Mouse (Mus musculus): Measurements from ENCODE around the gene Il17a. TPM values are rescaled to one million over a fixed set of nuclear protein-coding genes. Genes with fewer than 3 reads are reported as not detected.

Il17a gene
- not detected in 2 replicates for polyA plus RNA-seq (2016; fragmentation: Nextera tagmentation; extraction: Ambion mirVana)

DNA sequence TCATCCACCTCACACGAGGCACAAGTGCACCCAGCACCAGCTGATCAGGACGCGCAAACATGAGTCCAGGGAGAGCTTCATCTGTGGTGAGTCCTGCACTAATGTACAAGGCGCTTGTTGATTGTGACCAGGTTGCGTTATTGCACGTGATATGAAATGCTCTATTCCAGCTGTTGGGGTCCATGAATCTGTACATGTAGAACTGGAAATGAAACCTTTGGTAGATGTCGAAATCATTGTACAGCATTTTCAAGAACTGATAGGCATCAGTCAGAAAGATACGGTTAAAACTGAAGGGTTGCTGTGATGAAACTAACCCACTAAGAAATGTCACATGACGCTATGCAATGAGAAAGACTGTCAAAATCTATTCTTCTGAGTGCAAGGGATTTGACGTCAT, at the start of gene Il17a:
Gene Il17a (plus strand): TSS at position 3 of the 400 bp plus-strand sequence.
- H3K27me3 ChIP-seq (ENCODE audit: insufficient read depth, poor library complexity, severe bottlenecking) = no peaks in the 10 kb centered on the region
- WGBS = 92% methylated on average over 10 of the region's 10 CpGs

DNA sequence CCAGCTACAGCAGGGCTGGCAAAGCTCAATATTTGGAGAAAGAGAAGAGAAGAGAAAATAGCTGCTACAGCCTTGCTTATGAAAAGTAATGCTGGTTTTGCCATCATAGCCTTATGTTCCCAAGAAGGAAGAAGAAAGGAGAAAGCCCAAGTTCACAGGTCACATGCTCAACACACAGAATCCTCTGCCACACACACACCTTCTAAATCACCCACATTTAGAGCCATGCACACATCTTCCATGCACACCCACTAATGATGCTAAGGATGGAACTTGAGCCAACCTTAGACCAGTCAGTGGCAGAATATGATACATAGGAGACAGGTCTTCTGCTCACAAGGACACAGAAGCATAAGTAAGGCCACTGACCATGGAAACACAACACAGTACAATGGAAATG, 47.9 kb upstream of the Il17a start:
- H3K4me3 ChIP-seq = no peak overlapping the region
- H3K9me3 ChIP-seq = no peaks in the 10 kb centered on the region
- peaks cover 4% of the 10 kb centered on the region; the same call in 1 of the 2 replicates for H3K4me1 ChIP-seq (replicated peaks)

More for the DNA sequence above, at the start of gene Il17a:
- no peak for DNase-seq (ENCODE audit: low spot score)
- H3K4me1 ChIP-seq (replicated peaks) = no peaks in the 10 kb centered on the region
- peaks cover 8% of the 10 kb centered on the region for H3K9me3 ChIP-seq
- H3K36me3 ChIP-seq = no peaks in the 10 kb centered on the region
- H3K27ac ChIP-seq = no peak within 1 kb of the TSS
- no peak within 1 kb of the TSS for H3K4me3 ChIP-seq

DNA sequence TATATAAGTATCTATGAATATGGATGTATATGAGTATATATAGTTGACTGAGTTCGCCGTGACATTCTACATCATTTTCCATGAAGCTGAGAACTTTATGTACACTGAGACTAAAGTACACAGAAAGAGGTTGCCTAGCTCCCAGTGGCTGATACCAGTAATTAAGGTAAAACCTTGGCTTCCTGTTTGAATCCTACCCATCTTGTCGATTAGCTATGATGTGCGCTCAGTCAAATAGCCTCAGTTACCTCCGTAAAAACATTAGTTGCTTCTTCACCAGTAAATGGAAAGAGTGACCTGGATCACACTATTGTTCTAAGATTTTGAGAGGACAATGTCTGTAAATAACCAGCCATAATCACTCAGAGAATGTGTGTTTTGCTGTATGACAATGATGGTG, 47.3 kb upstream of the Il17a start:
- WGBS = 96% methylated on average over 5 of the region's 5 CpGs
- no peak overlapping the region for H3K27ac ChIP-seq
- H3K4me1 ChIP-seq (replicated peaks) = no peaks in the 10 kb centered on the region
- no peaks in the 10 kb centered on the region for H3K9me3 ChIP-seq
- no peaks in the 10 kb centered on the region for H3K36me3 ChIP-seq
- DNase-seq (ENCODE audit: low spot score) = no peak
- no peaks in the 10 kb centered on the region for H3K27me3 ChIP-seq (ENCODE audit: insufficient read depth, poor library complexity, severe bottlenecking)
- H3K4me3 ChIP-seq = no peak overlapping the region

More for the DNA sequence above, 47.9 kb upstream of the Il17a start:
- no peaks in the 10 kb centered on the region for H3K36me3 ChIP-seq
- no peaks in the 10 kb centered on the region for H3K27me3 ChIP-seq (ENCODE audit: insufficient read depth, poor library complexity, severe bottlenecking)
- no peak overlapping the region for H3K27ac ChIP-seq
- DNase-seq (ENCODE audit: low spot score) = no peak

DNA sequence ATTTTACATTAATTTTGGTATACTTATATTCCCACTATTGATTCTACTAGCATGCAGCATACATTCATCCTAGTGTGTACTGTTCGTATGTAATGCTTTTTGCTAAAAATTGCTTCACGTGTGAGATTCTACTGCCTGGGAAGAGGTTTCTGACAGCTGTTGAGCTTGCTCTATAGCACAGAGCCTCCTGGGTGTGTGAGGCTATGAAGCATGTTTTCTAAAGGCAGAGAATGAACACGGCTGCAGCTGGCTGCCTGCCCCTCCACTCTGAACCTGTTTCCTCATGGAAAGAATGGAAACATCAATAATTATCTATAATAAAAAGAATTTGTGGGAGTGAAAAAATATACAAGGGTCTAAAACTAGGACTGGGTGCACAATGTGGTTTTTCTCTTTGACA, 46.9 kb upstream of the Il17a start:
- H3K36me3 ChIP-seq = no peaks in the 10 kb centered on the region
- H3K4me3 ChIP-seq = no peak overlapping the region
- no peak for DNase-seq (ENCODE audit: low spot score)
- H3K4me1 ChIP-seq (replicated peaks) = no peaks in the 10 kb centered on the region
- 87% methylated on average over 3 of the region's 3 CpGs for WGBS
- H3K27ac ChIP-seq = no peak overlapping the region
- no peaks in the 10 kb centered on the region for H3K27me3 ChIP-seq (ENCODE audit: insufficient read depth, poor library complexity, severe bottlenecking)
- no peaks in the 10 kb centered on the region for H3K9me3 ChIP-seq

DNA sequence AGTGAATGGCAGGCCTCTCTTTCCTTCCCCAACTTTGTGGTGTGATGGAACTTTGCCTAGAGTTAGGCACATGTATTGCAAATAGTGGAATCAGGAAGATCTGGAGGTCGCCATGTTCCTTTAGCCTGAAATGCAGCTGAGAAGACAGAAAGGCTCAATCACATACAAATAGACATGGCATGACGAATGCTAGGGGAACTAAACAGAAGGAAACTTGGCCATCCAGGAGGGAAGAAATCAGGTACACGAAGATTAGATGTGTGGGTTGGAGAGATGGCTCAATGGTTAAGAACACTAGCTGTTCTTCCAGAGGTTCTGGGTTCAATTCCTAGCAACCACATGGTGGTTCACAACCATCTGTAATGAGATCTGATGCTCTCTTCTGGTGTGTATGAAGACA, 46.3 kb upstream of the Il17a start:
- 91% methylated on average over 3 of the region's 3 CpGs for WGBS
- H3K9me3 ChIP-seq = no peaks in the 10 kb centered on the region

DNA sequence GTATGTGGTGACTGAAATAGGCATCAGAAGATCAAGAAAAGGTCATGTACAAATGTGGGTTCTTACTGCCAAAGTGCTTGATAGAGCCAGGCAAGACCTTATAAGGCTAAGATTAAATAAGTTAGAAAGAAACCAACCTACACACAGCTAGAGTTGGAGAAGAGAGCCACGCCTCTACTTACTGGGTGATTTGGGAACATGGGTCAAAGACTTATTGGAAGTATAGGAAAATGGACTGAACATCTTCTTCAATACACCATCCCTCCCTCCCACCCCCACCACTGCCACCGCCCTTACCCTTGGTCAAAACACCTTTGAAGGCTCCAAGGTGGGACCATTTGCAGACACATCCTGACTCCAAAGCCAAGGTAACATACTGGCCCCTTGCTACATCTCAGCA, 45.3 kb upstream of the Il17a start:
- no peak overlapping the region for H3K27ac ChIP-seq
- H3K4me1 ChIP-seq (replicated peaks) = no peaks in the 10 kb centered on the region
- DNase-seq (ENCODE audit: low spot score) = no peak
- no peaks in the 10 kb centered on the region for H3K9me3 ChIP-seq
- H3K36me3 ChIP-seq = no peaks in the 10 kb centered on the region
- no peaks in the 10 kb centered on the region for H3K27me3 ChIP-seq (ENCODE audit: insufficient read depth, poor library complexity, severe bottlenecking)
- no peak overlapping the region for H3K4me3 ChIP-seq
- WGBS = 86% methylated on average over 2 of the region's 2 CpGs

More for the DNA sequence above, 46.3 kb upstream of the Il17a start:
- no peaks in the 10 kb centered on the region for H3K36me3 ChIP-seq
- no peak for DNase-seq (ENCODE audit: low spot score)
- H3K4me1 ChIP-seq (replicated peaks) = no peaks in the 10 kb centered on the region
- H3K27me3 ChIP-seq (ENCODE audit: insufficient read depth, poor library complexity, severe bottlenecking) = no peaks in the 10 kb centered on the region
- H3K4me3 ChIP-seq = no peak overlapping the region
- no peak overlapping the region for H3K27ac ChIP-seq

DNA sequence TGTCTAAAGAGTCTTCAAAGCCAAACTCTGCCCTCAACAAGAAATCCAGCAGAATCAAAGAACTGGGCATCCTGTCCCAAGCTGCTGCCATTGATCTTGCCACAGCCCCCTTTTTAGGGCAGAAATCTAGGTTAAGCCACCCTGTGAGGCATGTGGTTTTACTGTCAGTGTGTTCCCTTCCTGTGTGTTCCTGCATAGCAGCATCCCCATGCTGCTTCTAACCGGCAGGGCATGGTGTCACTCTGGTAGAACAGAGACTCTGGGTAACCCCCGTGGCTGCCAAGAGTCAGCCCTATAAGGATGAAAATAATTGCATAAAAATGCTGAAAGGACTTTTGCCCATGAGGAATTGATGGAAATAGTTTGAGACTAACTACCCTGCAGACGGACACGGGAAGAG, 44.8 kb upstream of the Il17a start:
- no peaks in the 10 kb centered on the region for H3K27me3 ChIP-seq (ENCODE audit: insufficient read depth, poor library complexity, severe bottlenecking)
- H3K9me3 ChIP-seq = no peaks in the 10 kb centered on the region
- H3K36me3 ChIP-seq = no peaks in the 10 kb centered on the region
- H3K4me3 ChIP-seq = no peak overlapping the region
- H3K27ac ChIP-seq = no peak overlapping the region
- no peak for DNase-seq (ENCODE audit: low spot score)
- no peaks in the 10 kb centered on the region for H3K4me1 ChIP-seq (replicated peaks)
- WGBS = 90% methylated on average over 4 of the region's 4 CpGs

DNA sequence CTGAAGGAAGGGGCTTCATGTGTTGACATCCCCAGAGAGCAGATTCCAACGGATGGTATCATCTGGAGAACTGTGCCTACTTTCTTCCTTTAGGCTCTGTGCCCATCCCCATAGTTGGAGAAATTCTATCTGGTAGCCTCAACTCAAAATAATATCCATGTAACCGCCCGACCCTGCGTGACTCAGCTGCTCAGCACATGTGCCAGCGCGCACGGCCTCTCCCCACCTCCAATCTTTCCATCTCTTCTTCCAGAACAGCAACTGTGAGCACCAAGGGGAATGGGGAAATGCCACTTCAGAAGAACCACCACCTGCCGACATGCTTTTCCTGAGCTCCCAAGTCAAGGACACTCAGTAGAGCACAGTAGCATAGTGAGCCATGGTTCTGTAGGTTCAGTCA, 39.4 kb upstream of the Il17a start:
- Histone ChIP-seq H3K27me3 (ENCODE audit: insufficient read depth, poor library complexity, severe bottlenecking) (no peaks in the 10 kb centered on the region), H3K4me1 (replicated peaks) (no peaks in the 10 kb centered on the region), H3K27ac (no peak overlapping the region), H3K36me3 (no peaks in the 10 kb centered on the region), H3K4me3 (no peak overlapping the region), H3K9me3 (no peaks in the 10 kb centered on the region)
- 91% methylated on average over 8 of the region's 8 CpGs for WGBS
- DNase-seq (ENCODE audit: low spot score) = no peak

DNA sequence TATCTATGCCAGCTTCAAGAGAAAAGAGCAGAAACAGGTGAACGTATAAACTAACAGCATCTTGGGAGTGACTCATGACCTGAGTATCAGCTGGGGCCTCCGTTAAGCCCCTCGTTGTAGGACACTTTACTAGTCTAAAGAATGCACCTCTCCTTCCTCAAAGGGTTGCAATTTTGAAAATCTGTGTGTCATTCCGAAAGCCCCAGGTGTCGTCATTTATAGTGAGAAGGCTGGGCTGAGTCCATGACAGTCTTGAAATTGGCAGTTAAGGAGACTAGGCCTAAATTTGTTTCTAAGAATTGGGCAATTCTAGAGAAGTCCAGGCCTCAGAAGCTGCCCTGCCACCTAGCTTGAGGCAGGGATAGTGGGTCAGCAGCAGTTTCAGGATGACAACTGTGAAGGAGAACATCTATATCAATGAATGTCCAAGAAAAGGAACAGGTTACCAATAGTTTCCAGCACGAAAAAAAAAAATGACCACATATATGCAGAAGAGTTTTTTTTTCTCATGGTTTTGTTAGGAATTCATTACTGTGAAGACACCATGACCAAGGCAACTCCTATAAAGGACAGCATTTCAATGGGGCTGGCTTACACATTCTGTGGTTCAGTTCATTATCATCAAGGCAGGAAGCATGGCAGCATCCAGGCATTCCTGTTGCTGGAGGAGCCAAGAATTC, 36.9 kb upstream of the Il17a start:
- no peak overlapping the region for H3K4me3 ChIP-seq
- 91% methylated on average over 6 of the region's 6 CpGs for WGBS
- no peak for DNase-seq (ENCODE audit: low spot score)
- no peaks in the 10 kb centered on the region for H3K4me1 ChIP-seq (replicated peaks)
- no peaks in the 10 kb centered on the region for H3K27me3 ChIP-seq (ENCODE audit: insufficient read depth, poor library complexity, severe bottlenecking)
- no peaks in the 10 kb centered on the region for H3K36me3 ChIP-seq
- H3K27ac ChIP-seq = no peak overlapping the region
- no peaks in the 10 kb centered on the region for H3K9me3 ChIP-seq

DNA sequence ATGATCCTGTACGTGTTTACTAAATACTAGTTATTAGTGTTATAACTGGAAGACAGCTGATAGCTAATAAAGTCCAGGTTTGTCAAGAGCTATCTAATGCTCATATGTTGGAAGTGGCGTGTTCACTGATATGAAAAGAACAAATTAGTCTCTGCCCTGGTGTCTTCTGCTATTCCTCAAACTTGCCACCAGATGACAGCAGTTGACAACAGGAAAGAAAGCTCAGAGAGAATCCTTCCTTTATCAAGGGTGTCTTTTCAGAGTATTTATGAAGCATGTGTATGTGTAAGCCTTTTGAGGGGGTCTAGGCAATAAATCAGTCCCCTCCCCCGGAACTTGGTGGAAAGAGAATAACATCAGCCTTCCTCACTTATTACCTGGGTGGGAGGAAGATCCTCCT, 30.7 kb upstream of the Il17a start:
- no peaks in the 10 kb centered on the region for H3K4me1 ChIP-seq (replicated peaks)
- no peaks in the 10 kb centered on the region for H3K27me3 ChIP-seq (ENCODE audit: insufficient read depth, poor library complexity, severe bottlenecking)
- DNase-seq (ENCODE audit: low spot score) = no peak
- H3K9me3 ChIP-seq = no peaks in the 10 kb centered on the region
- no peak overlapping the region for H3K27ac ChIP-seq
- WGBS = 72% methylated on average over 3 of the region's 3 CpGs
- no peak overlapping the region for H3K4me3 ChIP-seq
- no peaks in the 10 kb centered on the region for H3K36me3 ChIP-seq

DNA sequence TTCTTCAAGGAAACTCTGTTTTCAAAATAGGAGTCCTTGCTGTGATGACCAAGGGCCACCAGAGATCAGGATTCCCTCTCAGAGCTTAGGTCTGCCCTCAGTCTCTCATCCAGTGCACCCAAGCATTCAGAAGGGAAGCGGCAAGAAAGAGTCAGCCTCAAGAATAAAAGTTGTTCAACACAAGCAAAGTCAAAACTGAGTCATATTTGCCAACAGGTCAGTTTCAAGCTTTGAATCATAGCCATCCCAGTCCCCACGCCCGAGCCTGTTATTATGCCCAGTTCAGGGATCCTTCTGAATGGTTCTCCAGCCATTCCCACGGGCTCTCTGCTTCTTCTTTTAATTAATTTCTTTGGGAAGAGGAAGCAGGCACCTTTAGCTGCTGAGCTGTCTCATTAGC, 5.9 kb downstream of the Il17a start:
- 92% methylated on average over 4 of the region's 4 CpGs for WGBS
- H3K36me3 ChIP-seq = no peaks in the 10 kb centered on the region
- H3K4me3 ChIP-seq = no peak overlapping the region
- no peak overlapping the region for H3K27ac ChIP-seq
- H3K9me3 ChIP-seq = no peaks in the 10 kb centered on the region
- H3K4me1 ChIP-seq (replicated peaks) = no peaks in the 10 kb centered on the region
- no peaks in the 10 kb centered on the region for H3K27me3 ChIP-seq (ENCODE audit: insufficient read depth, poor library complexity, severe bottlenecking)
- DNase-seq (ENCODE audit: low spot score) = no peak

DNA sequence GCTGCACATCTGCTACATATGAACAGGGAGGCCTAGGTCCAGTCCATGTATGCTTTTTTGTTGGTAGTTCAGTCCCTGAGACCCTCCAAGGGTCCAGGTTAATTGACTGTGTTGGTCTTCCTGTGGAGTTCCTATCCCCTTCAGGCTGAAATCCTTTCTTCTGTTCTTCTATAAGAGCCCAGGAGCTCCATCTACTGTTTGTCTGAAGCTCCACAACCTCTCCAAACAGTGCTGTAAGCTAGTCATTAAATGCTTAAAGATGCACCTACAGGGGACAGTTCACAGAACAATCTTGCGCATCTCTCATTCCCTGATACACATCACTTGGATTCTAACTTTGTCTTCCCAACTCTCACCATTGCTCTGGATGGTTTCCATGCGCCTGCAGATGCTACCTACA, 7.8 kb downstream of the Il17a start:
- Histone ChIP-seq H3K27ac (no peak overlapping the region), H3K4me1 (replicated peaks) (no peaks in the 10 kb centered on the region), H3K27me3 (ENCODE audit: insufficient read depth, poor library complexity, severe bottlenecking) (no peaks in the 10 kb centered on the region), H3K36me3 (no peaks in the 10 kb centered on the region), H3K4me3 (no peak overlapping the region), H3K9me3 (no peaks in the 10 kb centered on the region)
- no peak for DNase-seq (ENCODE audit: low spot score)
- WGBS = 88% methylated on average over 2 of the region's 2 CpGs

DNA sequence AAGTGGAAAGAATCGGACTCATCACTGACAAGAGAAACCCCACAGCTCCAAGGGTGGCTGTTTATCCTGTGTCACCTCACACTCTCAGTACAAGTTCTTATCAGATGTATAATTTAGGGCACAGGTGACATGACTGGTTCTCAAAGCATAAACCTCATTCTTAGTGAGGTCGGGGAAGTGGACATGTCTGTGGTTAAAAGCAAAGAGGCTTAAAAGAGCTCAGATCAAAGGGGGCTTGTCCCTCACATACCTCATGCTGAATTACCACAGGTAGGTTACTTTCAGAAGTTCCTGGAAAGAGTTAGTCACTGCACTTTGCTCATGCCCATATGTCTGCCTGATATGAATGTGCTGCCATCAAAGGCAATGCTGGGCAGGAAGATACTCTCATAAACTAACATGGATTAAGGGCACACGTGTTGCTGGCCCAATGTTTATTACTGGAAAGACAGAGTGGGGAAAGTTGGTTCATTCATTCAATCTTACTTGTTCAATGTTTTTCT, 9.8 kb downstream of the Il17a start:
- DNase-seq (ENCODE audit: low spot score) = no peak
- Histone ChIP-seq H3K4me1 (replicated peaks) (0 out of 2 replicates have a peak, but pooled peaks cover 6% of the 10 kb centered on the region), H3K27me3 (ENCODE audit: insufficient read depth, poor library complexity, severe bottlenecking) (no peaks in the 10 kb centered on the region), H3K27ac (no peak overlapping the region), H3K4me3 (no peak overlapping the region), H3K9me3 (no peaks in the 10 kb centered on the region), H3K36me3 (no peaks in the 10 kb centered on the region)
- 79% methylated on average over 3 of the region's 3 CpGs for WGBS

DNA sequence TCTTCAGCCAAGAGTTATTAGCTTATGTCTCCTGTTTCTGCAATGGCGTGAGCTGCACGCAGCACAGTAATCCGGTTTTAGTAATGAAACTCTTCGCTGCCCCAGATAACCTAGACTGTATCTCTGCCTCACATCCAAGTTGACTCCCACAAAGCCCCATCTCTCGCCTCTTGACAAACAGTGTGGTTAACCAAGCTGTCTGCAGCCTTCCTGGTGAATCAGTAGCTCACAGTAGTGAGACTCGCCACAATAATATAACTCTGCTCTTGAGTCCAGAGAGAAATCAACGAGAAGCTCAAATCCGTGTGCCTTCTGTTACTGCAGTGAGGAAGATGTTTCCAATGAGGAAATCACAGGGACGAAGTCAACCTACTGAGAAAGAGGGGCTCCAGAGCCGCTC, 23.7 kb downstream of the Il17a start:
- WGBS = 89% methylated on average over 10 of the region's 10 CpGs
- no peaks in the 10 kb centered on the region for H3K36me3 ChIP-seq
- H3K4me1 ChIP-seq (replicated peaks) = no peaks in the 10 kb centered on the region
- no peak overlapping the region for H3K27ac ChIP-seq
- H3K9me3 ChIP-seq = no peaks in the 10 kb centered on the region
- no peak for DNase-seq (ENCODE audit: low spot score)
- H3K27me3 ChIP-seq (ENCODE audit: insufficient read depth, poor library complexity, severe bottlenecking) = no peaks in the 10 kb centered on the region
- no peak overlapping the region for H3K4me3 ChIP-seq

Data from hindbrain, embryonic 10.5 days (tissue).